Mouse (Mus musculus): ENCODE results near the gene Arhgef12. TPM values are rescaled to one million over a fixed set of nuclear protein-coding genes. Genes with fewer than 3 reads are reported as not detected.

The Arhgef12 gene
- polyA plus RNA-seq, 1 experiment from 2014 or later, result 13.0 TPM

DNA sequence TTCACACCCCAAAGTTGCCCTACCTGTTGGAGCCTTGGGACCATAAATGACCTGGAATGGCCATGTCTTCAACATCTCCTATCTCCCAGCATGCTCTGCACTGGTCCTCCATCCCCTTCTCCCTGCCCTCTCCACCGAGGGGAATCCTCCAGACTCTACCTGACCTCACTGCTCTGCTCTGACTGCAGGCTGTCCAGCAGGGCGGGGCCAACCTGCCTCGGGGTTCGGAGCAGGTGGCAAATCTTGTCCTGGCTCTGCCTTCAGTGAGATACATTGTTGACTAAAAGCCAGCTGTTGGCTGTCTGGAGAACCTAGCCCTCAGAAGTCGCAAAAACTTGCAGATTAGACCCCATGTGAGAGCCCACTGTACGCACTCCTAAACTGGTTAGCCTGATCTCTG, 180.5 kb downstream of the Arhgef12 start:
- H3K9ac ChIP-seq (replicated peaks; ENCODE audit: low read length), result no peak overlapping the region
- no peak overlapping the region for H3K4me3 ChIP-seq (ENCODE audit: low read length)
- no peaks in the 10 kb centered on the region for H3K9me3 ChIP-seq (ENCODE audit: low read length)
- no peak overlapping the region for H3K27ac ChIP-seq (ENCODE audit: low read length)
- no peak overlapping the region for H3K4me2 ChIP-seq (replicated peaks; ENCODE audit: low read depth, low read length)
- H3K27me3 ChIP-seq (ENCODE audit: insufficient read depth, low read length), result no peaks in the 10 kb centered on the region
- 68% methylated on average over 6 of the region's 6 CpGs for WGBS
- H3K4me1 ChIP-seq (ENCODE audit: insufficient read depth, low read length), result peaks cover 23% of the 10 kb centered on the region
- ATAC-seq (ENCODE audit: low FRiP score, low TSS enrichment), result no peak
- no peaks in the 10 kb centered on the region for H3K36me3 ChIP-seq (ENCODE audit: insufficient read depth, low read length)

DNA sequence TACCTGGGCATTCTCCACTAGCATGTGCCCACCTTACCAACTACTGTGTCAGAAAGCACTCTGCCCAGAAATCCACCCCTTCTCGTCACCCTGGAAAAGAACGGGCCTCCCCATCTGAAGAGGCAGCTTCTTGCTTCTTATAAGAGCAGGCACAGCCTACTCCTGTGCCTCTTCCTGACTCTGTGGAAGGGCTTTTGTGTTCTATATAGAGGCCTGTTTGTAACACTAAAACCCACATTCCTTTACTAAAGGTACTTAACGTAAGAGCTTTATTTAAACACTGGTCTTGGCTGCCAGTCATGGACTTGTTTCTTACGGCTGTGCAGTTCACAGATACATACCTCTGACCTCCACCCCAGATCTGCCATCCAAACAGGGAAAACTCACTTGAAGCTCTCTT, 185.2 kb downstream of the Arhgef12 start:
- Histone ChIP-seq H3K27ac (ENCODE audit: low read length) (no peak overlapping the region), H3K36me3 (ENCODE audit: insufficient read depth, low read length) (no peaks in the 10 kb centered on the region), H3K4me1 (ENCODE audit: insufficient read depth, low read length) (peaks cover 27% of the 10 kb centered on the region), H3K4me3 (ENCODE audit: low read length) (no peak overlapping the region), H3K9ac (replicated peaks; ENCODE audit: low read length) (no peak overlapping the region), H3K9me3 (ENCODE audit: low read length) (no peaks in the 10 kb centered on the region), H3K27me3 (ENCODE audit: insufficient read depth, low read length) (no peaks in the 10 kb centered on the region), H3K4me2 (replicated peaks; ENCODE audit: low read depth, low read length) (no peak overlapping the region)
- WGBS, result 75% methylated on average over 4 of the region's 4 CpGs
- no peak for ATAC-seq (ENCODE audit: low FRiP score, low TSS enrichment)

DNA sequence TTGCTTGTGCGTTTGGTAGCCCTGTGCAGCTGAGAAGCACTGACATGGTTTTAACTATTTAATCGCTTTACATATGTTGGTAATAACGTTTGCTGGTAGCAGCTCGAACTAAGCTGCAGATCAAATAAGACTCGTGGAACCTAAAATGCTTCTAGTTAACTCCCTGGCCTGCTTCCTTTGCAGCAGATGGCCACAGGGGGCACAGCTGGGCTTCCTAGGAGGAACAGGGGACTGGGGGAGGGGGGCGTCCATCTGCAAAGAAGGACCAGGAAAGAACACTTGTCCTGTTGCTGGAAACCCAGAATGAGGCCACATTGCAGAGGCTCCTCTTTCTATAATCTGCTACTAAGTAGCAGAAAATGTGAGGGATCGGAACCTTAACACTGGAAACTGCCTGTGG, 186.8 kb downstream of the Arhgef12 start:
- H3K27me3 ChIP-seq (ENCODE audit: insufficient read depth, low read length), result no peaks in the 10 kb centered on the region
- H3K9ac ChIP-seq (replicated peaks; ENCODE audit: low read length), result no peak overlapping the region
- WGBS, result 48% methylated on average over 7 of the region's 7 CpGs
- H3K4me3 ChIP-seq (ENCODE audit: low read length), result no peak overlapping the region
- no peaks in the 10 kb centered on the region for H3K36me3 ChIP-seq (ENCODE audit: insufficient read depth, low read length)
- H3K4me2 ChIP-seq (replicated peaks; ENCODE audit: low read depth, low read length), result no peak overlapping the region
- peaks cover 27% of the 10 kb centered on the region for H3K4me1 ChIP-seq (ENCODE audit: insufficient read depth, low read length)
- no peak for ATAC-seq (ENCODE audit: low FRiP score, low TSS enrichment)
- H3K27ac ChIP-seq (ENCODE audit: low read length), result no peak overlapping the region
- no peaks in the 10 kb centered on the region for H3K9me3 ChIP-seq (ENCODE audit: low read length)

DNA sequence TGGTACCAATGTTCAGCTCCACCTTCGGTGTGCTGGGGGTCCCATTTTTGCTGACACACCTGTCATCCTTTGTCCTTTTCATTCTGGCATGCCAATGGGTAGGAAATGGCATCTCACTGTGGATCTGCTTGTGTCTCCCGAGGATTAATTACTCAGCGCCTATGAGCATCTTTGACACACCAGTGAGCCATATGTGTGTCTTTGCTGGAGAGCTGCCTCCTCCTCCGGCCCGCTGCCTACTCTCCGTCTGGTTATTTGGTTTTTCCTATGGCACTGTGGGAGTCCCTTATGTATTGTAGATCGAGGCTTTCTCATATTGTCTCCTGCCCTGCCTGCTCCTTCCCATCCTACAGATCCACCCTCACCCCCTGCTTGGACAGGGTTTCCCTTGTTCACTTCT, 189.1 kb downstream of the Arhgef12 start:
- H3K9ac ChIP-seq (replicated peaks; ENCODE audit: low read length), result no peak overlapping the region
- H3K4me3 ChIP-seq (ENCODE audit: low read length), result no peak overlapping the region
- H3K27me3 ChIP-seq (ENCODE audit: insufficient read depth, low read length), result no peaks in the 10 kb centered on the region
- ATAC-seq (ENCODE audit: low FRiP score, low TSS enrichment), result no peak
- no peak overlapping the region for H3K27ac ChIP-seq (ENCODE audit: low read length)
- no peak overlapping the region for H3K4me2 ChIP-seq (replicated peaks; ENCODE audit: low read depth, low read length)
- 85% methylated on average over 7 of the region's 7 CpGs for WGBS
- no peaks in the 10 kb centered on the region for H3K9me3 ChIP-seq (ENCODE audit: low read length)
- H3K36me3 ChIP-seq (ENCODE audit: insufficient read depth, low read length), result no peaks in the 10 kb centered on the region
- peaks cover 19% of the 10 kb centered on the region for H3K4me1 ChIP-seq (ENCODE audit: insufficient read depth, low read length)

Other genes starting within 250 kb of the Arhgef12 start
- gene Grik4, start 162.7 kb downstream of the Arhgef12 start, polyA plus RNA-seq (2015; fragmentation: Nextera tagmentation; extraction: Ambion mirVana), result 3.3 and 4.4 TPM in 2 replicates
- gene Tmem136, start 9.3 kb upstream of the Arhgef12 start, polyA plus RNA-seq (2015; fragmentation: Nextera tagmentation; extraction: Ambion mirVana), result 9.2 and 9.7 TPM in 2 replicates
- 0.15 and 0.18 TPM in 2 replicates for gene Pou2f3, start 103.1 kb upstream of the Arhgef12 start, polyA plus RNA-seq (2015; fragmentation: Nextera tagmentation; extraction: Ambion mirVana)
- gene Oaf, start 132.7 kb upstream of the Arhgef12 start, polyA plus RNA-seq (2015; fragmentation: Nextera tagmentation; extraction: Ambion mirVana), result 46.6 and 63.8 TPM in 2 replicates
- gene Trim29, start 203.6 kb upstream of the Arhgef12 start, polyA plus RNA-seq (2015; fragmentation: Nextera tagmentation; extraction: Ambion mirVana), result 1.1 and 2.0 TPM in 2 replicates

All from kidney, embryonic 16.5 days (tissue).